Mouse (Mus musculus) MEL (cell line): ENCODE results near the gene Emx1. TPM values are rescaled to one million over a fixed set of nuclear protein-coding genes. Genes with fewer than 3 reads are reported as not detected.
A peak's percentile ranks its signal among the peaks of the same experiment; 100 is the strongest.

Experiments
- DNase-seq: peaks from one replicate; pipeline ENCODE4 v3.0.0; 2011; ENCODE audit warnings: low read depth, low spot score
- H3K27ac ChIP-seq: 2 replicates; pipeline ENCODE4 v1.5.1; 2012; ENCODE audit warnings: low read depth, mild to moderate bottlenecking, control low read depth, low read length, moderate library complexity; ENCODE audit not compliant: control insufficient read depth
- H3K27me3 ChIP-seq, 2 experiments: fragments of 150-350 bp in 1 of 2; sonication (generic) in 1 of 2; 2 replicates each; pipeline ENCODE4 v1.6.1; 2012; ENCODE audit warnings: low read length in 2 of 2, mild to moderate bottlenecking in 2 of 2, improper control_type of control experiment in 1 of 2, moderate library complexity in 1 of 2; ENCODE audit not compliant: insufficient read depth in 2 of 2, control insufficient read depth in 1 of 2
- H3K36me3 ChIP-seq, 2 experiments: 2 replicates each; pipeline ENCODE4 v1.6.1; 2012 to 2014; ENCODE audit warnings: low read length in 2 of 2, improper control_type of control experiment in 1 of 2, inconsistent platforms in 1 of 2, mild to moderate bottlenecking in 1 of 2; ENCODE audit not compliant: insufficient read depth in 2 of 2, control insufficient read depth in 1 of 2
- H3K4me1 ChIP-seq, 2 experiments: fragments of 150-350 bp in 1 of 2; sonication (generic) in 1 of 2; 2 replicates each; pipeline ENCODE4 v1.6.1; 2012; ENCODE audit warnings: low read length in 2 of 2, improper control_type of control experiment in 1 of 2, mild to moderate bottlenecking in 1 of 2; ENCODE audit not compliant: insufficient read depth in 2 of 2, control insufficient read depth in 1 of 2
- H3K4me3 ChIP-seq, 2 experiments: fragments of 150-350 bp in 1 of 2; sonication (generic) in 1 of 2; 2 replicates each; pipeline ENCODE4 v1.5.1; 2012; ENCODE audit warnings: low read depth in 2 of 2, low read length in 2 of 2, mild to moderate bottlenecking in 2 of 2, moderate library complexity in 2 of 2, control low read depth in 1 of 2, improper control_type of control experiment in 1 of 2; ENCODE audit not compliant: control insufficient read depth in 1 of 2, insufficient read depth in 1 of 2
- H3K79me2 ChIP-seq: 2 replicates; pipeline ENCODE4 v1.6.1; 2012; ENCODE audit warnings: mild to moderate bottlenecking, low read length, moderate library complexity; ENCODE audit not compliant: control insufficient read depth, poor library complexity, insufficient read depth
- H3K9ac ChIP-seq: 2 replicates; pipeline ENCODE4 v1.6.1; 2012; ENCODE audit warnings: low read depth, mild to moderate bottlenecking, control low read depth, low read length, moderate library complexity; ENCODE audit not compliant: control insufficient read depth, poor library complexity, severe bottlenecking
- H3K9me3 ChIP-seq: fragments of 150-350 bp; sonication (generic); replicated peaks from 2 replicates; pipeline ENCODE4 v1.6.1; 2012; ENCODE audit warnings: mild to moderate bottlenecking, low read length, improper control_type of control experiment, moderate library complexity; ENCODE audit not compliant: insufficient read depth
- CHD2 ChIP-seq: IDR thresholded peaks from 2 replicates; pipeline ENCODE4 v1.6.1; 2011; ENCODE audit warnings: low read length, improper control_type of control experiment
- CTCF ChIP-seq, 3 experiments: IDR thresholded peaks in 2 of 3; conservative IDR thresholded peaks in 1 of 3; 2 replicates each; pipeline ENCODE4 v1.5.1; 2011 to 2012; ENCODE audit warnings: low read length in 3 of 3, low read depth in 2 of 3, mild to moderate bottlenecking in 2 of 3, improper control_type of control experiment in 1 of 3, inconsistent platforms in 1 of 3, mixed read lengths in 1 of 3, moderate library complexity in 1 of 3; ENCODE audit not compliant: control insufficient read depth in 1 of 3, insufficient read depth in 1 of 3, poor library complexity in 1 of 3, severe bottlenecking in 1 of 3
- EP300 ChIP-seq, 2 experiments: IDR thresholded peaks; 2 replicates each; pipeline ENCODE4 v1.6.1; 2011; ENCODE audit warnings: improper control_type of control experiment in 2 of 2, low read length in 2 of 2, low read depth in 1 of 2, mild to moderate bottlenecking in 1 of 2
- ETS1 ChIP-seq: IDR thresholded peaks from 2 replicates; pipeline ENCODE4 v1.6.1; 2012; ENCODE audit warnings: low read depth, mild to moderate bottlenecking, inconsistent platforms, low read length, improper control_type of control experiment, moderate library complexity
- GATA1 ChIP-seq: IDR thresholded peaks from 2 replicates; pipeline ENCODE4 v1.6.1; 2011; ENCODE audit warnings: low read depth, low read length, improper control_type of control experiment
- MAFK ChIP-seq: IDR thresholded peaks from 2 replicates; pipeline ENCODE4 v1.6.1; 2011; ENCODE audit warnings: low read depth, mild to moderate bottlenecking, low read length, improper control_type of control experiment, borderline replicate concordance
- MAX ChIP-seq: IDR thresholded peaks from 2 replicates; pipeline ENCODE4 v1.6.1; 2011; ENCODE audit warnings: low read length, improper control_type of control experiment
- MAZ ChIP-seq: IDR thresholded peaks from 2 replicates; pipeline ENCODE4 v1.6.1; 2012; ENCODE audit warnings: low read depth, mild to moderate bottlenecking, inconsistent platforms, low read length, improper control_type of control experiment
- MEF2A ChIP-seq: IDR thresholded peaks from 2 replicates; pipeline ENCODE4 v1.6.1; 2014; ENCODE audit warnings: low read depth, mild to moderate bottlenecking, inconsistent platforms, low read length, improper control_type of control experiment; ENCODE audit not compliant: poor library complexity, insufficient replicate concordance, severe bottlenecking; ENCODE audit errors: extremely low read depth
- MYB ChIP-seq: IDR thresholded peaks from 2 replicates; pipeline ENCODE4 v1.6.1; 2011; ENCODE audit warnings: mild to moderate bottlenecking, low read depth, low read length, improper control_type of control experiment
- POLR2AphosphoS2 ChIP-seq: IDR thresholded peaks from 2 replicates; pipeline ENCODE4 v1.6.1; 2011; ENCODE audit warnings: low read length, improper control_type of control experiment
- RAD21 ChIP-seq: IDR thresholded peaks from 2 replicates; pipeline ENCODE4 v1.6.1; 2011; ENCODE audit warnings: mild to moderate bottlenecking, low read depth, low read length, improper control_type of control experiment
- SIN3A ChIP-seq: IDR thresholded peaks from 2 replicates; pipeline ENCODE4 v1.6.1; 2012; ENCODE audit warnings: low read length, improper control_type of control experiment, inconsistent platforms
- SMC3 ChIP-seq: IDR thresholded peaks from 2 replicates; pipeline ENCODE4 v1.6.1; 2011; ENCODE audit warnings: low read depth, low read length, improper control_type of control experiment
- TAL1 ChIP-seq: IDR thresholded peaks from 2 replicates; pipeline ENCODE4 v1.6.1; 2012; ENCODE audit warnings: mild to moderate bottlenecking, inconsistent platforms, low read length, moderate library complexity, mixed read lengths
- TCF12 ChIP-seq: IDR thresholded peaks from 2 replicates; pipeline ENCODE4 v1.6.1; 2014; ENCODE audit warnings: low read depth, mild to moderate bottlenecking, inconsistent platforms, low read length, improper control_type of control experiment, moderate library complexity
- USF1 ChIP-seq: IDR thresholded peaks from 2 replicates; pipeline ENCODE4 v1.6.1; 2014; ENCODE audit warnings: low read depth, mild to moderate bottlenecking, inconsistent platforms, low read length, improper control_type of control experiment, moderate library complexity
- USF2 ChIP-seq, 2 experiments: IDR thresholded peaks; 2 replicates each; pipeline ENCODE4 v1.6.1; 2011 to 2012; ENCODE audit warnings: improper control_type of control experiment in 2 of 2, low read length in 2 of 2, borderline replicate concordance in 1 of 2, inconsistent platforms in 1 of 2, low read depth in 1 of 2, mild to moderate bottlenecking in 1 of 2; ENCODE audit not compliant: insufficient read depth in 1 of 2
- ZKSCAN1 ChIP-seq: IDR thresholded peaks from 2 replicates; pipeline ENCODE4 v1.6.1; 2012; ENCODE audit warnings: low read depth, mild to moderate bottlenecking, inconsistent platforms, low read length, improper control_type of control experiment, moderate library complexity
- polyA plus RNA-seq, 2 experiments: library from polyadenylated mRNA; stranded (reverse) in 1 of 2; unstranded in 1 of 2; fragments of >175 nt in 1 of 2; fragments of >200 nt in 1 of 2; gene quantifications; 2 replicates each; pipeline versions ENCODE4 v1.2.1 to v1.2.4; 2012; ENCODE audit warnings: low replicate concordance in 2 of 2, low read depth in 1 of 2; ENCODE audit not compliant: insufficient read length in 2 of 2, insufficient read depth in 1 of 2, missing spikeins in 1 of 2
- total RNA-seq: library from RNA; depleted of rRNA; stranded (reverse); fragments of 300-350 nt; gene quantifications from 2 replicates; pipeline ENCODE4 v1.2.3, GENCODE M21; 2012

The Emx1 gene
- total and polyA plus RNA-seq, 3 experiments = not detected

GRCm38 (mm10) chr6:85234796-85235195 lies 47.6 kb downstream of the Emx1 start:
- H3K9ac ChIP-seq = no peak overlapping the region
- TF ChIP-seq TCF12 (no peak), USF2 (IDR thresholded peaks at IDR 0.05; ENCODE audit: borderline replicate concordance in 1 of 2, insufficient read depth in 1 of 2, low read depth in 1 of 2, low read length in 2 of 2) (no peak), MEF2A (no peak), CHD2 (no peak), MAX (no peak), GATA1 (no peak), ETS1 (no peak), MYB (no peak), TAL1 (no peak), SMC3 (no peak), MAZ (no peak), ZKSCAN1 (no peak)
- DNase-seq = no peak

DNA sequence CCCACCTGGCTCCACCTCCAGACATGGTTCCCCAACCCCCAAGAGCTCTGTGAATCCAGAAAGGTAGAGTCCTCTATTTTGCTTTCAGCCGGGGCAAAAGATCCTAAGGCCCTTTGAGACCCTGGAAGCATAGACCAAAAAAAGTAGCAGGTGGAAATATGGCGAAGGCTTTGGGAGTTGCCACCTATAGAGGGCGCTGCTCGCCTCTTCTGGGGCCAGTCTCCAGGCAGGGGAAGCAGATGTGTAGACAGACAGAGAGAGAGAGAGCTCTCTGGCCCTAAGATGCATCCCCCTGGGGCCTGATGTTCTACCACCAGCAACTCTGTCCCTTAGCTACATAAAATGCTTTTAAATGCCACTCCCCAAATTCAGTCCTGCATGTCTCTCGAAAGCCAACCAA lies 49.8 kb downstream of the Emx1 start:
- DNase-seq = peak; percentile 55
- no peak overlapping the region for H3K4me3 ChIP-seq
- no peaks in the 10 kb centered on the region for H3K4me1 ChIP-seq
- TF ChIP-seq SIN3A (no peak), MYB (no peak), USF1 (no peak), CTCF (IDR thresholded peaks at IDR 0.05 in 2 of 3, conservative IDR thresholded peaks at IDR 0.05 in 1 of 3; ENCODE audit: control insufficient read depth in 1 of 3, insufficient read depth in 1 of 3, low read depth in 2 of 3, low read length in 3 of 3, poor library complexity in 1 of 3, severe bottlenecking in 1 of 3) (peak; percentile 75 to 85 (median 75)), POLR2AphosphoS2 (no peak), RAD21 (peak; percentile 40), SMC3 (peak; percentile 10; the same call in 1 of the 2 replicates), EP300 (IDR thresholded peaks at IDR 0.05; ENCODE audit: low read depth in 1 of 2, low read length in 2 of 2) (no peak), TAL1 (no peak), MAFK (no peak)
- H3K79me2 ChIP-seq = no peaks in the 10 kb centered on the region
- H3K27me3 ChIP-seq = no peaks in the 10 kb centered on the region
- H3K9me3 ChIP-seq = no peaks in the 10 kb centered on the region
- no peak overlapping the region for H3K27ac ChIP-seq
- no peaks in the 10 kb centered on the region for H3K36me3 ChIP-seq
- H3K9ac ChIP-seq = no peak overlapping the region

More at GRCm38 (mm10) chr6:85234796-85235195, 47.6 kb downstream of the Emx1 start:
- Histone ChIP-seq H3K27ac (no peak overlapping the region), H3K4me3 (no peak overlapping the region), H3K79me2 (no peaks in the 10 kb centered on the region), H3K27me3 (no peaks in the 10 kb centered on the region), H3K36me3 (no peaks in the 10 kb centered on the region), H3K9me3 (no peaks in the 10 kb centered on the region), H3K4me1 (no peaks in the 10 kb centered on the region)
